Mouse (Mus musculus) kidney, embryonic 16.5 days (tissue): ENCODE results near the gene Tlcd1. TPM values are rescaled to one million over a fixed set of nuclear protein-coding genes. Genes with fewer than 3 reads are reported as not detected.

Experiments
- ATAC-seq: fragments of 200-750 bp; cut with Nextera tagmentation; 2 replicates; pipeline ENCODE4 v1.8.0; 2017; ENCODE audit warnings: moderate TSS enrichment; ENCODE audit not compliant: low FRiP score, low TSS enrichment
- H3K27ac ChIP-seq: fragments of 300-500 bp; sonication (generic); 2 replicates; pipeline ENCODE4 v1.5.1; 2014; ENCODE audit warnings: low read length
- H3K27me3 ChIP-seq: fragments of 300-500 bp; sonication (generic); 2 replicates; pipeline ENCODE4 v1.6.1; 2014; ENCODE audit warnings: low read length, control low read depth, mixed read lengths; ENCODE audit not compliant: insufficient read depth
- H3K36me3 ChIP-seq: fragments of 300-500 bp; sonication (generic); 2 replicates; pipeline ENCODE4 v1.6.1; 2014; ENCODE audit warnings: low read length, control low read depth, mixed read lengths; ENCODE audit not compliant: insufficient read depth
- H3K4me1 ChIP-seq: fragments of 300-500 bp; sonication (generic); 2 replicates; pipeline ENCODE4 v1.6.1; 2014; ENCODE audit warnings: low read length, control low read depth, mixed read lengths; ENCODE audit not compliant: insufficient read depth
- H3K4me2 ChIP-seq: fragments of 300-500 bp; sonication (generic); replicated peaks from 2 replicates; pipeline ENCODE4 v1.6.1; 2014; ENCODE audit warnings: low read depth, low read length
- H3K4me3 ChIP-seq: fragments of 300-500 bp; sonication (generic); 2 replicates; pipeline ENCODE4 v1.5.1; 2014; ENCODE audit warnings: mild to moderate bottlenecking, low read length
- H3K9ac ChIP-seq: fragments of 300-500 bp; sonication (generic); replicated peaks from 2 replicates; pipeline ENCODE4 v1.6.1; 2014; ENCODE audit warnings: low read length
- H3K9me3 ChIP-seq: fragments of 300-500 bp; sonication (generic); 2 replicates; pipeline ENCODE4 v1.6.1; 2016; ENCODE audit warnings: low read length, control low read depth
- WGBS: fragments of 180-500 bp; shearing (Covaris S2); extraction: QIAGEN DNeasy Blood & Tissue Kit; methylation state at CpG from one replicate; pipeline ENCODE4 v1.1.7; 2014; 5-methylcytosine and 5-hydroxymethylcytosine counted together
- polyA plus RNA-seq: library from polyadenylated mRNA; unstranded; fragments of >200 nt; fragmentation: Nextera tagmentation; extraction: Ambion mirVana; gene quantifications from 2 replicates; pipeline ENCODE4 v1.2.1, GENCODE M21; 2015

Gene Tlcd1
- polyA plus RNA-seq, 1 experiment from 2014 or later = 36.1 TPM

- no peak overlapping the region for H3K4me3 ChIP-seq
- H3K27me3 ChIP-seq = no peaks in the 10 kb centered on the region
- H3K4me2 ChIP-seq = no peak overlapping the region
- WGBS = 76% methylated on average over 7 of the region's 7 CpGs
- H3K27ac ChIP-seq = peak overlapping the region; percentile 48; the same call in 1 of the 2 replicates
- no peak; the same call in 1 of the 2 replicates for ATAC-seq
- no peaks in the 10 kb centered on the region for H3K9me3 ChIP-seq
- H3K9ac ChIP-seq = no peak overlapping the region
- peaks cover 53% of the 10 kb centered on the region for H3K36me3 ChIP-seq
- peaks cover 29% of the 10 kb centered on the region for H3K4me1 ChIP-seq
These were observed 17.0 kb upstream of the Tlcd1 start for GRCm38 (mm10) chr11:78159557-78159956.

DNA sequence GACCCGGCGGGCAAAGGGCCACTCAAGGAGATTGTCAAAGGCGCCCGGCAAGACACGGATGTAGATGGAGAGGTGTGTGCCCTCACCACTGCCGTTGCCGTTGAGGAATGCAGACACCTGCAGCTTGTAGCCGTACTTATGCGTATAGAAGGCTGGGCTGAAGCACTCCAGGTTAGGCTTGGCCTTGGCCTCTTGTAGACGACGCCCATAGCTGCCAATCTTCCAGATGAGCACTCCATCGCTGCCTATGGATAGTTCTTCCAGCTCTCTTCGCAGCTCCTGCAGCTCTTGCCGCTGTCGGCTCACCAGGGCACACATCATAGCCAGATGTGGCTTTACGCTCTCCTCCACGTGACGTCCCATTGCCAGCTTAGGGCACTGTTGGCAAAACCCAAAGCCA, 16.3 kb upstream of the Tlcd1 start:
- peaks cover 29% of the 10 kb centered on the region for H3K4me1 ChIP-seq
- peaks cover 50% of the 10 kb centered on the region for H3K36me3 ChIP-seq
- H3K9me3 ChIP-seq = no peaks in the 10 kb centered on the region
- WGBS = 87% methylated on average over 18 of the region's 18 CpGs
- no peaks in the 10 kb centered on the region for H3K27me3 ChIP-seq
- no peak overlapping the region for H3K4me2 ChIP-seq
- no peak overlapping the region for H3K4me3 ChIP-seq
- H3K27ac ChIP-seq = no peak overlapping the region; the same call in 1 of the 2 replicates
- no peak overlapping the region for H3K9ac ChIP-seq
- no peak for ATAC-seq

- H3K9ac ChIP-seq = no peak overlapping the region
- 80% methylated on average over 3 of the region's 3 CpGs for WGBS
- H3K9me3 ChIP-seq = no peaks in the 10 kb centered on the region
- H3K27me3 ChIP-seq = no peaks in the 10 kb centered on the region
- no peak for ATAC-seq
- no peak overlapping the region for H3K4me3 ChIP-seq
- H3K36me3 ChIP-seq = peaks cover 48% of the 10 kb centered on the region
- peaks cover 30% of the 10 kb centered on the region for H3K4me1 ChIP-seq
- no peak overlapping the region; the same call in 1 of the 2 replicates for H3K27ac ChIP-seq
- no peak overlapping the region for H3K4me2 ChIP-seq
These were observed 15.8 kb upstream of the Tlcd1 start for GRCm38 (mm10) chr11:78160675-78161074.

DNA sequence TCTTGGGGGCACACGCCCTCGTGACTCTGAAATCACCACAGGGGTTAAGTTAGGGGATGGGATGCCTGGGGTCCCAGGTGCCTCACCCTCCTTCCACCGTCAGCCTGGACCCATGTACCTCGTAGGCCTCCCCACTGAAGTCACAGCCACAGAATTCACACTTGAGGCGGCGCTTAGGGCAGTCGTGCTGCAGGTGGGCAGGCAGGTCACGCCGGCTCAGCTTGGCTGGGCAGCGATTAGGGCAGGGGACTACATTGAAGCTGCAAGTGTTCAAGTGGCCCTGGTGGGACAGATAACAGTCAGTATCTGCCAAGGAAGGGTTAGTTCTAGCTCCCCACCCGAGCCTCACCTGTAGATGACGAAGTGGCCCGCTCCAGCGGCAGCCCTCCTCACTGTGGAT, 15.3 kb upstream of the Tlcd1 start:
- no peak overlapping the region for H3K4me3 ChIP-seq
- H3K27ac ChIP-seq = no peak overlapping the region
- WGBS = 92% methylated on average over 14 of the region's 14 CpGs
- H3K27me3 ChIP-seq = no peaks in the 10 kb centered on the region
- H3K9ac ChIP-seq = no peak overlapping the region
- H3K9me3 ChIP-seq = no peaks in the 10 kb centered on the region
- peaks cover 45% of the 10 kb centered on the region for H3K36me3 ChIP-seq
- ATAC-seq = no peak
- no peak overlapping the region for H3K4me2 ChIP-seq
- peaks cover 35% of the 10 kb centered on the region for H3K4me1 ChIP-seq

- Histone ChIP-seq H3K4me2 (peak overlapping the region; percentile 84; the same call in 1 of the 2 replicates), H3K27me3 (no peaks in the 10 kb centered on the region), H3K4me1 (peaks cover 43% of the 10 kb centered on the region), H3K9me3 (no peaks in the 10 kb centered on the region), H3K27ac (peak overlapping the region; percentile 97; the same call in 1 of the 2 replicates), H3K4me3 (peak overlapping the region; percentile 100; the same call in 1 of the 2 replicates), H3K36me3 (peaks cover 44% of the 10 kb centered on the region), H3K9ac (peak overlapping the region; percentile 99)
- 39% methylated on average over 4 of the region's 4 CpGs for WGBS
- no peak for ATAC-seq
These were observed 14.5 kb upstream of the Tlcd1 start for GRCm38 (mm10) chr11:78161968-78162367.

- Histone ChIP-seq H3K27me3 (no peaks in the 10 kb centered on the region), H3K4me3 (peak overlapping the region; percentile 100), H3K36me3 (peaks cover 42% of the 10 kb centered on the region), H3K27ac (peak overlapping the region; percentile 97; the same call in 1 of the 2 replicates), H3K4me1 (peaks cover 43% of the 10 kb centered on the region), H3K9ac (peak overlapping the region; percentile 99), H3K9me3 (no peaks in the 10 kb centered on the region), H3K4me2 (peak overlapping the region; percentile 84)
- WGBS = 30% methylated on average over 6 of the region's 6 CpGs
- ATAC-seq = no peak
These were observed 14.0 kb upstream of the Tlcd1 start for GRCm38 (mm10) chr11:78162504-78162903.

DNA sequence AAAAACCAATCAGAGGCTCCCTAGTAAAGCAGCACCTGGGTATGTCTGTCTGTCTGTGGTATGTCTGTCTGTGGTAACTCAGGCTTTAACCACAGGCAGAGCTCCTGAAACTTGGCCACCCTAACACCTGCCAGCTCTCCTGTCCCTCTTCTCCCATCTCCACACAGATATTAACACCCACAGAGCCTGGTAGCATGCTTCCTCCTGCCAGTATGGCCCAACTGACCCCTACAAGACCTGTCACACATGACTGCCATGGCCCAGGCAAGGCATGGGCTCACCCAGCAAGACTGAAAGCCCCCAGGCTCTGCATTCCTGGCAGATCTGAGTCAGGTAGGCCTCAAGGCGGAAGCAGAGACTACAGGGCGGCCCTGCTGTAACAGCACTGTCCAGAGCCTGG, 13.5 kb upstream of the Tlcd1 start:
- peak overlapping the region; percentile 84 for H3K4me2 ChIP-seq
- no peaks in the 10 kb centered on the region for H3K27me3 ChIP-seq
- peak overlapping the region; percentile 97 for H3K27ac ChIP-seq
- H3K4me3 ChIP-seq = peak overlapping the region; percentile 100
- H3K4me1 ChIP-seq = peaks cover 43% of the 10 kb centered on the region
- WGBS = 54% methylated on average over 2 of the region's 2 CpGs
- ATAC-seq = no peak
- no peaks in the 10 kb centered on the region for H3K9me3 ChIP-seq
- H3K36me3 ChIP-seq = peaks cover 36% of the 10 kb centered on the region
- H3K9ac ChIP-seq = peak overlapping the region; percentile 99

- Histone ChIP-seq H3K27ac (peak overlapping the region; percentile 97), H3K4me1 (peaks cover 40% of the 10 kb centered on the region), H3K36me3 (peaks cover 28% of the 10 kb centered on the region), H3K9me3 (no peaks in the 10 kb centered on the region), H3K27me3 (no peaks in the 10 kb centered on the region), H3K4me3 (peak overlapping the region; percentile 100), H3K4me2 (peak overlapping the region; percentile 84), H3K9ac (peak overlapping the region; percentile 99)
- WGBS = under 1% methylated on average over 22 of the region's 22 CpGs
- peak; percentile 61 for ATAC-seq
These were observed 12.6 kb upstream of the Tlcd1 start for GRCm38 (mm10) chr11:78163681-78164603.

GRCm38 (mm10) chr11:78164604-78164923, 11.9 kb upstream of the Tlcd1 start:
- peak overlapping the region; percentile 100 for H3K4me3 ChIP-seq
- H3K27ac ChIP-seq = peak overlapping the region; percentile 97
- H3K36me3 ChIP-seq = peaks cover 26% of the 10 kb centered on the region
- 0% methylated on average over 14 of the region's 14 CpGs for WGBS
- peak overlapping the region; percentile 84 for H3K4me2 ChIP-seq
- ATAC-seq = no peak
- H3K9ac ChIP-seq = peak overlapping the region; percentile 99
- no peaks in the 10 kb centered on the region for H3K9me3 ChIP-seq
- H3K4me1 ChIP-seq = peaks cover 36% of the 10 kb centered on the region
- no peaks in the 10 kb centered on the region for H3K27me3 ChIP-seq
